Mouse (Mus musculus) spleen, adult 2 months (tissue): Measurements from ENCODE around the gene Cox20.

Source experiments
- CTCF ChIP-seq: fragments of 200-500 bp; IDR thresholded peaks from 2 replicates; pipeline ENCODE4 v1.5.1; 2011; ENCODE audit warnings: mild to moderate bottlenecking, inconsistent platforms; ENCODE audit not compliant: insufficient read depth, insufficient read length, insufficient replicate concordance; ENCODE audit errors: extremely low read depth
- POLR2A ChIP-seq: fragments of 200-500 bp; IDR thresholded peaks from 2 replicates; pipeline ENCODE4 v1.6.1; 2011; ENCODE audit warnings: low read depth, low read length, inconsistent platforms

DNA sequence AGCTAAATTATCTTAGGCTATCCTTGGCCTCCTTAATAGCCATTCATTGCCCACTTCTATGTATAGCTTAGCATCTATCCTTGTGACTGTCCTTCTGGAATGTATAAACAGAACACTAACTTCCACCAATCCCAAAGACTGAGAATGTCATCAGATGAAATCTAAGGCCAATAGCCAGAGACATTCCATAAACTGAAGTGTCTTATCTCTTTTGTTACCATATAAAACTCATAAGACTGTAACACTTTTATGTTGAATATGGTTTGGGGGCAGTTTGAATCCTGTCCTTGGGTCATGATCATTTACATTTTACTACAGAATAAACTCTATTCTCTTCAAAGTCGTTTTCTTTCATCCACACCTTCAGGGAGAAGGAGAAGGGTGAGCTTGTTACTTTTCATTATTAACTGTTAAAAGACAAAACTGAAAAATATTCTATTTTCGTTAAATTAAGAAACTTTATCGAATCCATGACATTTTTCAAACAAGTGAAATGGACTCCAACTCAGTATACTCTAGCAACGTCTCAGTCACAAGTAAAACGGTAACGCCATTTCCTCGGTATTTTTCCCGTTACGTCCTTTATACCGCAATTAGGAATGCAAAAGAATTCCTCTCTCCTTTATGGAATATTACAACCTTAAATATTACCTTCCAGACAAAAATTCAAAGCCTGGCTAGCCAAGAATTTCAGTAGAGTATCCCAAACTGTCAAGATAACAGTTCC lies 1.5 kb upstream of the Cox20 start:
- TF ChIP-seq CTCF (no peak), POLR2A (no peak)
